Mouse (Mus musculus) heart, postnatal 0 days (tissue): ENCODE results near the gene Rbms3. TPM values are rescaled to one million over a fixed set of nuclear protein-coding genes. Genes with fewer than 3 reads are reported as not detected.

Source experiments
- ATAC-seq: fragments of 200-750 bp; cut with Nextera tagmentation; 2 replicates; pipeline ENCODE4 v1.8.0; 2017; ENCODE audit warnings: low read depth, moderate number of reproducible peaks, moderate library complexity; ENCODE audit not compliant: insufficient read depth
- DNase-seq: peaks from one replicate; pipeline ENCODE4 v3.0.0-alpha.2; 2016; ENCODE audit warnings: low spot score
- H3K27ac ChIP-seq: fragments of 300-500 bp; sonication (generic); 2 replicates; pipeline ENCODE4 v1.5.1; 2014; ENCODE audit warnings: low read depth, mild to moderate bottlenecking
- H3K27me3 ChIP-seq: fragments of 300-500 bp; sonication (generic); 2 replicates; pipeline ENCODE4 v1.6.1; 2014; ENCODE audit warnings: low read length, mixed read lengths; ENCODE audit not compliant: control insufficient read depth, insufficient read depth
- H3K36me3 ChIP-seq: fragments of 300-500 bp; sonication (generic); replicated peaks from 2 replicates; pipeline ENCODE4 v1.6.1; 2014; ENCODE audit warnings: low read length, mixed read lengths; ENCODE audit not compliant: control insufficient read depth, insufficient read depth
- H3K4me1 ChIP-seq: fragments of 300-500 bp; sonication (generic); 2 replicates; pipeline ENCODE4 v1.6.1; 2014; ENCODE audit warnings: antibody characterized with exemption; ENCODE audit not compliant: control insufficient read depth, insufficient read depth
- H3K4me2 ChIP-seq: fragments of 300-500 bp; sonication (generic); 2 replicates; pipeline ENCODE4 v1.6.1; 2014; ENCODE audit warnings: low read depth, mild to moderate bottlenecking, low read length, moderate library complexity
- H3K4me3 ChIP-seq: fragments of 300-500 bp; sonication (generic); 2 replicates; pipeline ENCODE4 v1.5.1; 2014; ENCODE audit warnings: low read depth, low read length
- H3K9ac ChIP-seq: fragments of 300-500 bp; sonication (generic); replicated peaks from 2 replicates; pipeline ENCODE4 v1.6.1; 2014; ENCODE audit warnings: low read depth, low read length, mixed read lengths
- H3K9me3 ChIP-seq: fragments of 300-500 bp; sonication (generic); replicated peaks from 2 replicates; pipeline ENCODE4 v1.6.1; 2016; ENCODE audit warnings: low read length; ENCODE audit not compliant: control insufficient read depth
- CTCF ChIP-seq: IDR thresholded peaks from 2 replicates; pipeline ENCODE4 v1.5.1; 2016; ENCODE audit warnings: antibody characterized with exemption, control low read depth, low read depth
- EP300 ChIP-seq: IDR thresholded peaks from 2 replicates; pipeline ENCODE4 v1.6.1; 2016; ENCODE audit warnings: antibody characterized with exemption, low read depth
- WGBS: fragments of 180-500 bp; shearing (Covaris S2); extraction: QIAGEN DNeasy Blood & Tissue Kit; methylation state at CpG from one replicate; pipeline ENCODE4 v1.1.7; 2014; 5-methylcytosine and 5-hydroxymethylcytosine counted together
- polyA plus RNA-seq: library from polyadenylated mRNA; unstranded; fragments of >200 nt; fragmentation: Nextera tagmentation; extraction: Ambion mirVana; gene quantifications from 2 replicates; pipeline ENCODE4 v1.2.1, GENCODE M21; 2015
- total RNA-seq: library from RNA; depleted of rRNA; stranded (reverse); fragments of >200 nt; gene quantifications from 2 replicates; pipeline ENCODE4 v1.2.3, GENCODE M21; 2014; ENCODE audit warnings: low replicate concordance

Gene Rbms3
- total and polyA plus RNA-seq, 2 experiments from 2014 or later = 18.2 to 75.3 TPM

DNA sequence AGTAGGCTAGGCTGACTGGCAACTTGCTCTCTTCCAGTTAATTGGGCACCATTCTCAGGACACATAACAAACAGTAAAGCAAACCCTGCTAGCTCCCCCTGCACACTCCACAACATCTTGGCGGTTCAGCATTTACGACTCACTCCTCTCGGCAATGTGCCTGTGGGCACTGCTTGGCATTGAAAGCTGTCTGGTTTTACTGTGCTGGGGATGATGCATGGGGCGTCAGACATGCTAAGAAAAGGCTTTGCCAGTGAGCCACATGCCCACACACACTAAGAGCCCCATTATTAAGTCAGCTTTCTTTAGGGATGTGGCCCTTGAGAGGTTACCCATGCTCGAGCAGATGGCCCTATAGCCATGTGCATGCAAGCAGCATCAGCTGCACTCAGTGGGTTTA, 820.5 kb downstream of the Rbms3 start:
- WGBS = 88% methylated on average over 5 of the region's 5 CpGs
- Histone ChIP-seq H3K4me3 (no peak overlapping the region), H3K27ac (no peak overlapping the region), H3K36me3 (no peaks in the 10 kb centered on the region), H3K4me2 (no peak overlapping the region), H3K9me3 (no peaks in the 10 kb centered on the region), H3K4me1 (peaks cover 9% of the 10 kb centered on the region; the same call in 1 of the 2 replicates), H3K9ac (no peak overlapping the region), H3K27me3 (no peaks in the 10 kb centered on the region)
- DNase-seq (no peak), ATAC-seq (no peak)
- TF ChIP-seq CTCF (no peak), EP300 (no peak)

DNA sequence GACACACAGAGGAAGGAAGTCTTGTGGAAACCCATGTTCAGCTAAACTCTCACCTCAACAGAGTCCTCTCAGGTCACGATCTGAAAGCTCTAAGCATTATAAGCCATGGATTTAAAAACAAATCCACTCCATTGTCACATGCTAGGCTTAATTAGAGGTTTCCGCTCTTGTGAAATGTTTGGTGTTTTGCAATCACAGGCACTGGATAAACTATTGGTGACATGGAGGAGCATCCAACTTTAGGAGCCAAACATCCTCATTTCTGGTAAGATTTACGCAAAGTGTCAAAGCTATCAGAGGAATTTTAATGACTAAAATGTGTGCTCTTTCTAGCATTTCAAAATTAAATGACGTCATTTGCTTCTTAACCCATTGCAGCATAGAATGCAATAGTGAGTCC, 821.3 kb downstream of the Rbms3 start:
- Histone ChIP-seq H3K27ac (no peak overlapping the region), H3K36me3 (no peaks in the 10 kb centered on the region), H3K4me2 (no peak overlapping the region), H3K4me1 (peaks cover 9% of the 10 kb centered on the region; the same call in 1 of the 2 replicates), H3K27me3 (no peaks in the 10 kb centered on the region), H3K9me3 (no peaks in the 10 kb centered on the region), H3K9ac (no peak overlapping the region), H3K4me3 (no peak overlapping the region)
- no peak for ATAC-seq
- WGBS = 79% methylated on average over 4 of the region's 4 CpGs
- TF ChIP-seq EP300 (no peak), CTCF (no peak)
- DNase-seq = no peak

DNA sequence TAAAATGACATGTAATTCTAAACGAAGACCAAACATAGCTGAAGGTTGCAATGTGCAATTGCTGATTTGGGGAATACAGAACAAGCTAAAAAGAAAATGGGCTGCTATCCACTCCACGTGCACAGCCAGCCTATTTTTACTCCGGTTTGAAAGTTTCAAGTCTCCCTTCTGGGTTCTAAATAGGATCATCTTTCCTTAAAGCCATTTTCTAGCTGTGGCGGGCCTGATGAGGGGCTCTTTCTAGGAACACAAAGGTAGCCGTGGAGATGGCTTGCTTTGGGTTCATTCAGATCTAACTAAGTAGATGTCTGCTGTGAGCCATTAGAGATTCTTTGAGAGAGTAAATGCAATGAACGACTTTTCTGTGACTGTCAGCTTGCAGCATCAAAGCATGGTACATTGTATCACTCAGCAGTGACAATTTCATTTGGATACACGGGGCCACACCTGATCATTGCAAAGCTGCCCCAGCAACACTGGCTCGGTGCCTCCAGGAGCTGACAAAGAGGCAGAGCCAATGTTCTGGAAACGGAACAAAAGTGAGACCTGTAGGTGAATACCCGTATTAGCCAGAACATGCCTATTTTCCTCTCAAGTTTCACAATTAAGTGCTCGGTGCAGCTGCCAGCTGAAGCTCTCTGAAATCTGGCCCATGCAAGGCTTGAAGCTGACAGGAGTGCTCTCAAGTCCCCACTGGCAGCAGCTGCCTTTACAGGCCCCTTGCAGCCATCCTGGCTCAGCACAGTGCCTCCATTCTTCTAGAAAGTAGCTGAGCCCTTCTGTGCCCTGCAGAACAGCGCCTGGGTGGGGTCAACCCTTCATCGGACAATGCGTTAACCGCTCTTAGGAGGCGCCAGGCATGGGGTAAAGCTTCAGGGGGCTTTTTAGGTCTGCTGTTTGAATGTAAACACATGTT, 822.3 kb downstream of the Rbms3 start:
- WGBS = 59% methylated on average over 16 of the region's 16 CpGs
- Histone ChIP-seq H3K4me3 (no peak overlapping the region), H3K36me3 (no peaks in the 10 kb centered on the region), H3K4me2 (no peak overlapping the region), H3K27me3 (no peaks in the 10 kb centered on the region), H3K9me3 (no peaks in the 10 kb centered on the region), H3K4me1 (peaks cover 9% of the 10 kb centered on the region; the same call in 1 of the 2 replicates), H3K27ac (peak overlapping the region; percentile 46; the same call in 1 of the 2 replicates), H3K9ac (no peak overlapping the region)
- DNase-seq (no peak), ATAC-seq (no peak)
- TF ChIP-seq EP300 = no peak
- TF ChIP-seq CTCF = no peak

DNA sequence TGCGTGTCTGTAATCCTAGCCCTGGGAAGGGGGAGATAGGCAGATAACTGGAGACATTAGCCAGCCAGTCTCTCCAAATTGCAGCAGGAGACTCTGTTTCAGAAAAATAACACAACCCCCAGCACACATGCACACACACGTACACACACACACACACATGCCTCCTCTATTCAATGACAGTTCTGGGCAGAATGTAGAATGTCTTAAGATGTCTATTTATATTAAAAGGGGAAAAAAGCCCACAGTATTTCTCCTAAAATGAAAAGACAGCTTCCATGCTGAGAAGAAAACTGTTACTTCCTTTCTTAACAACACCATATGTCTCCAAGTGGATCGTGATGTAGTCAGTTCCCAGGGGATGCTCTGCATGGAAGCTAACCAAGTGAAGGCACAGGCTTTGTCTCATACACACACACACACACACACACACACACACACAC, 826.4 kb downstream of the Rbms3 start:
- Histone ChIP-seq H3K36me3 (no peaks in the 10 kb centered on the region), H3K9me3 (no peaks in the 10 kb centered on the region), H3K4me3 (no peak overlapping the region), H3K27me3 (no peaks in the 10 kb centered on the region), H3K4me1 (peaks cover 9% of the 10 kb centered on the region; the same call in 1 of the 2 replicates), H3K27ac (no peak overlapping the region), H3K9ac (no peak overlapping the region), H3K4me2 (no peak overlapping the region)
- no peak for DNase-seq
- WGBS = 70% methylated on average over 3 of the region's 3 CpGs
- TF ChIP-seq EP300 (no peak), CTCF (no peak)
- no peak for ATAC-seq

DNA sequence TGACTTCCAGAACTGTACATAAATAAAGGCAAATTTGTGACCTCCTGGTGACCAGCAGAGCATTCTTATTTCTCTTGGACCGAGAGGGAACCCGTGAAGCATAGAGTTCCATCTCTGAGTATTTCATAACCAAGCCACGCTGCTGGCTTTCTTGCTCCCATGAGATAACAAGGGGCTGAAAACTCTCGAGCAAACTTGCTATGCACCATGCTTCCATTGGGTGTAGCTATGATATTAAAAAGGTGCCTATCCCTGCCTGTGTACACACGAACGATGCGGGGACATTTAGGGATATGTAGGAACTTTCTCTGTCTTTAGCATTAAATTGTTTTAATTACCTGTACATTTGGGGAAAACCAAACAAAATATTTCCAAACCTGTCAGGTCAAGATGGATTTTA, 827.1 kb downstream of the Rbms3 start:
- TF ChIP-seq CTCF (peak; percentile 65), EP300 (no peak)
- WGBS = 44% methylated on average over 7 of the region's 7 CpGs
- H3K27me3 ChIP-seq = no peaks in the 10 kb centered on the region
- H3K27ac ChIP-seq = no peak overlapping the region
- no peak overlapping the region for H3K4me2 ChIP-seq
- H3K9me3 ChIP-seq = no peaks in the 10 kb centered on the region
- H3K4me3 ChIP-seq = no peak overlapping the region
- H3K9ac ChIP-seq = no peak overlapping the region
- ATAC-seq = no peak
- no peaks in the 10 kb centered on the region for H3K36me3 ChIP-seq
- DNase-seq = peak; percentile 21
- H3K4me1 ChIP-seq = peaks cover 7% of the 10 kb centered on the region; the same call in 1 of the 2 replicates
